Comparison of ENCODE assay signal across 9 mouse cellular contexts in genomic region chr11:95011416-95011815, GRCm38 (mm10). TPM values are rescaled to one million over a fixed set of nuclear protein-coding genes. Genes with fewer than 3 reads are reported as not detected.
DNase-seq lines count a peak whose midpoint lies in the region; ATAC-seq and TF ChIP-seq lines count a peak whose summit lies in the region.
"Had no signal": no experiment of that assay in that cellular context is flagged by ENCODE, and none has a peak within 500 bp of the region (broad histone marks: within the 10 kb centered on the region; RNA-seq: fewer than 3 reads in every experiment).

No protein-coding gene starts in this region.

- TF ChIP-seq EP300 in MEL (IDR thresholded peaks at IDR 0.05; ENCODE audit: low read depth in 1 of 2, low read length in 2 of 2), result no peak

- H3K4me1 ChIP-seq in heart, embryonic 10.5 days, result peaks cover 73% of the 10 kb centered on the region
- H3K4me1 ChIP-seq in MEL (ENCODE audit: control insufficient read depth in 1 of 2, insufficient read depth in 2 of 2, low read length in 2 of 2), result peaks cover 8 to 57% of the 10 kb centered on the region in 2 experiments
- H3K4me1 ChIP-seq in hindbrain, embryonic 13.5 days (replicated peaks), result peaks cover 78% of the 10 kb centered on the region
- peaks cover 69% of the 10 kb centered on the region for H3K4me1 ChIP-seq in midbrain, embryonic 10.5 days

- intact Hi-C loops in heart, postnatal 10 days (cut with DNase I), result no loop called here

- peak overlapping the region; percentile 91 for H3K9ac ChIP-seq in MEL (ENCODE audit: control insufficient read depth, low read depth, low read length, poor library complexity, severe bottlenecking)
- peak overlapping the region; percentile 99 for H3K9ac ChIP-seq in hindbrain, embryonic 13.5 days

- TF ChIP-seq RAD21 in MEL (IDR thresholded peaks at IDR 0.05; ENCODE audit: low read depth, low read length), result no peak

- peak overlapping the region; percentile 92 for H3K4me2 ChIP-seq in hindbrain, embryonic 13.5 days

- H3K36me3 ChIP-seq in heart, embryonic 10.5 days, result peaks cover 13% of the 10 kb centered on the region; the same call in 1 of the 2 replicates
- H3K36me3 ChIP-seq in MEL (ENCODE audit: control insufficient read depth in 1 of 2, insufficient read depth in 2 of 2, low read length in 2 of 2), result peaks cover 0 to 38% of the 10 kb centered on the region in 2 experiments; a peak in 3 of 4 replicates
- peaks cover 23% of the 10 kb centered on the region for H3K36me3 ChIP-seq in hindbrain, embryonic 13.5 days
- peaks cover 37% of the 10 kb centered on the region for H3K36me3 ChIP-seq in midbrain, embryonic 10.5 days

- peak overlapping the region; percentile 94 for H3K27ac ChIP-seq in heart, embryonic 10.5 days
- H3K27ac ChIP-seq in MEL (ENCODE audit: control insufficient read depth, low read depth, low read length), result peak overlapping the region; percentile 99
- peak overlapping the region; percentile 74 for H3K27ac ChIP-seq in hindbrain, embryonic 13.5 days
- H3K27ac ChIP-seq in midbrain, embryonic 10.5 days (replicated peaks), result peak overlapping the region; percentile 97

- no peak for ATAC-seq in hindbrain, embryonic 13.5 days (ENCODE audit: low FRiP score)

- no peaks in the 10 kb centered on the region for H3K27me3 ChIP-seq in heart, embryonic 10.5 days (ENCODE audit: insufficient read depth, poor library complexity, severe bottlenecking)
- no peaks in the 10 kb centered on the region for H3K27me3 ChIP-seq in MEL (ENCODE audit: control insufficient read depth in 1 of 2, insufficient read depth in 2 of 2, low read length in 2 of 2)
- no peaks in the 10 kb centered on the region for H3K27me3 ChIP-seq in hindbrain, embryonic 13.5 days
- no peaks in the 10 kb centered on the region for H3K27me3 ChIP-seq in midbrain, embryonic 10.5 days (ENCODE audit: low read depth, poor library complexity, severe bottlenecking)

- peak in 1 of 2 experiments; percentile 53; a peak in 1 of 4 replicates for TF ChIP-seq POLR2A in MEL (IDR thresholded peaks at IDR 0.05; ENCODE audit: control insufficient read depth in 1 of 2, insufficient read depth in 1 of 2, low read depth in 1 of 2, low read length in 2 of 2, poor library complexity in 1 of 2)

- WGBS in heart, embryonic 10.5 days, result 17% methylated on average over 1 of the region's 1 CpGs
- WGBS in hindbrain, embryonic 13.5 days, result 39% methylated on average over 1 of the region's 1 CpGs
- 39% methylated on average over 1 of the region's 1 CpGs for WGBS in midbrain, embryonic 10.5 days

- peaks cover 25% of the 10 kb centered on the region for H3K79me2 ChIP-seq in MEL (ENCODE audit: control insufficient read depth, insufficient read depth, low read length, poor library complexity)

- TF ChIP-seq CTCF in MEL (IDR thresholded peaks at IDR 0.05 in 2 of 3, conservative IDR thresholded peaks at IDR 0.05 in 1 of 3; ENCODE audit: control insufficient read depth in 1 of 3, insufficient read depth in 1 of 3, low read depth in 2 of 3, low read length in 3 of 3, poor library complexity in 1 of 3, severe bottlenecking in 1 of 3), result no peak

- no peaks in the 10 kb centered on the region for H3K9me3 ChIP-seq in heart, embryonic 10.5 days
- H3K9me3 ChIP-seq in MEL (replicated peaks; ENCODE audit: insufficient read depth, low read length), result no peaks in the 10 kb centered on the region
- no peaks in the 10 kb centered on the region for H3K9me3 ChIP-seq in hindbrain, embryonic 13.5 days
- no peaks in the 10 kb centered on the region for H3K9me3 ChIP-seq in midbrain, embryonic 10.5 days (replicated peaks)

- H3K4me3 ChIP-seq in heart, embryonic 10.5 days, result peak overlapping the region; percentile 80
- H3K4me3 ChIP-seq in MEL (ENCODE audit: control insufficient read depth in 1 of 2, insufficient read depth in 1 of 2, low read depth in 2 of 2, low read length in 2 of 2), result peak overlapping the region; percentile 70 to 80
- H3K4me3 ChIP-seq in hindbrain, embryonic 13.5 days, result peak overlapping the region; percentile 94
- peak overlapping the region; percentile 93 for H3K4me3 ChIP-seq in midbrain, embryonic 10.5 days

- no peak for DNase-seq in heart, embryonic 10.5 days (ENCODE audit: low spot score)
- DNase-seq in heart, postnatal 10 days, result no peak
- DNase-seq in MEL (ENCODE audit: low read depth, low spot score), result peak; percentile 70
- DNase-seq in midbrain, embryonic 10.5 days (ENCODE audit: low spot score), result no peak
- no peak for DNase-seq in adrenal gland, adult (ENCODE audit: inconsistent age in 2 of 2, low spot score in 1 of 2)
- DNase-seq in embryo, embryonic 9.5 days (ENCODE audit: extremely low spot score), result no peak
- no peak for DNase-seq in adrenal gland, postnatal 10 days
- DNase-seq: kidney, adult 2 months had no signal

TF ChIP-seq in MEL, 35 proteins besides CTCF, POLR2A, EP300 and RAD21 (continues in another document):
- TF ChIP-seq ZMIZ1 (IDR thresholded peaks at IDR 0.05; ENCODE audit: low read depth, low read length), result no peak
- no peak for TF ChIP-seq POLR2AphosphoS5 (IDR thresholded peaks at IDR 0.05; ENCODE audit: borderline replicate concordance, low read depth, low read length)
- no peak for TF ChIP-seq JUND (IDR thresholded peaks at IDR 0.05; ENCODE audit: low read depth, low read length)
- no peak for TF ChIP-seq ELF1 (IDR thresholded peaks at IDR 0.05; ENCODE audit: low read depth, low read length)
- no peak for TF ChIP-seq ZNF384 (IDR thresholded peaks at IDR 0.05; ENCODE audit: low read depth, low read length)
- TF ChIP-seq USF1 (IDR thresholded peaks at IDR 0.05; ENCODE audit: low read depth, low read length), result no peak
- no peak for TF ChIP-seq MYB (IDR thresholded peaks at IDR 0.05; ENCODE audit: low read depth, low read length)
- TF ChIP-seq MAX (IDR thresholded peaks at IDR 0.05; ENCODE audit: low read length), result no peak
- TF ChIP-seq GABPA (IDR thresholded peaks at IDR 0.05; ENCODE audit: low read depth, low read length), result no peak
- TF ChIP-seq POLR2AphosphoS2 (IDR thresholded peaks at IDR 0.05; ENCODE audit: low read length), result no peak
- no peak for TF ChIP-seq ZC3H11A (IDR thresholded peaks at IDR 0.05; ENCODE audit: low read depth, low read length)
- TF ChIP-seq SIN3A (IDR thresholded peaks at IDR 0.05; ENCODE audit: low read length), result no peak
- no peak for TF ChIP-seq MEF2A (IDR thresholded peaks at IDR 0.05; ENCODE audit: extremely low read depth, insufficient replicate concordance, low read depth, low read length, poor library complexity, severe bottlenecking)

RNA-seq across cellular contexts. Expression of gene Samd14, which starts 1.7 kb away (rescaled TPM):
- 15.1 and 18.8 TPM in 2 replicates for polyA plus RNA-seq in heart, embryonic 10.5 days (2016; fragmentation: Nextera tagmentation; extraction: Ambion mirVana)
- 1 to 10 TPM; 4.1 to 5.9 TPM for total RNA-seq in heart, postnatal 10 days (2021)
- 35.8 and 57.6 TPM in 2 replicates for total RNA-seq in MEL (2012; rRNA removed)
- polyA plus RNA-seq in MEL (2012; ENCODE audit: insufficient read depth in 1 of 2, insufficient read length in 2 of 2, low read depth in 1 of 2, low replicate concordance in 2 of 2, missing spikeins in 1 of 2), result 1,000 to 10,000 TPM in 1 of 2 experiments, 100 to 1,000 TPM in 1; 101 to 1,219 TPM
- polyA plus RNA-seq in hindbrain, embryonic 13.5 days (2015; fragmentation: Nextera tagmentation; extraction: Ambion mirVana), result 132 and 142 TPM in 2 replicates
- polyA plus RNA-seq in midbrain, embryonic 10.5 days (2016; fragmentation: Nextera tagmentation; extraction: Ambion mirVana), result 40.8 and 58.6 TPM in 2 replicates
- total RNA-seq in adrenal gland, postnatal 10 days (2021), result 10 to 100 TPM in 1 of 2 experiments, 1 to 10 TPM in 1; 7.3 to 11.0 TPM

RNA-seq across cellular contexts. Expression of gene Ppp1r9b, which starts 20.6 kb away (rescaled TPM):
- polyA plus RNA-seq in heart, embryonic 10.5 days (2016; fragmentation: Nextera tagmentation; extraction: Ambion mirVana), result 8.5 and 12.5 TPM in 2 replicates
- 10 to 100 TPM; 51.3 to 58.5 TPM for total RNA-seq in heart, postnatal 10 days (2021)
- 113 and 150 TPM in 2 replicates for total RNA-seq in MEL (2012; rRNA removed)
- 100 to 1,000 TPM in 1 of 2 experiments, 10 to 100 TPM in 1; 47.0 to 169 TPM for polyA plus RNA-seq in MEL (2012; ENCODE audit: insufficient read depth in 1 of 2, insufficient read length in 2 of 2, low read depth in 1 of 2, low replicate concordance in 2 of 2, missing spikeins in 1 of 2)
- polyA plus RNA-seq in hindbrain, embryonic 13.5 days (2015; fragmentation: Nextera tagmentation; extraction: Ambion mirVana), result 16.9 and 17.3 TPM in 2 replicates
- polyA plus RNA-seq in midbrain, embryonic 10.5 days (2016; fragmentation: Nextera tagmentation; extraction: Ambion mirVana), result 8.6 and 9.0 TPM in 2 replicates
- 10 to 100 TPM; 83.3 to 96.2 TPM for total RNA-seq in adrenal gland, postnatal 10 days (2021)

RNA-seq across cellular contexts. Expression of gene Pdk2, which starts 29.7 kb away (rescaled TPM):
- polyA plus RNA-seq in heart, embryonic 10.5 days (2016; fragmentation: Nextera tagmentation; extraction: Ambion mirVana), result 27.4 and 41.1 TPM in 2 replicates
- 100 to 1,000 TPM; 261 to 278 TPM for total RNA-seq in heart, postnatal 10 days (2021)
- 0.56 and 0.81 TPM in 2 replicates for total RNA-seq in MEL (2012; rRNA removed)
- 1 to 10 TPM in 1 of 2 experiments, not detected in 1; 8.0 TPM for polyA plus RNA-seq in MEL (2012; ENCODE audit: insufficient read depth in 1 of 2, insufficient read length in 2 of 2, low read depth in 1 of 2, low replicate concordance in 2 of 2, missing spikeins in 1 of 2)
- 24.2 and 25.5 TPM in 2 replicates for polyA plus RNA-seq in hindbrain, embryonic 13.5 days (2015; fragmentation: Nextera tagmentation; extraction: Ambion mirVana)
- polyA plus RNA-seq in midbrain, embryonic 10.5 days (2016; fragmentation: Nextera tagmentation; extraction: Ambion mirVana), result 9.7 and 15.3 TPM in 2 replicates
- total RNA-seq in adrenal gland, postnatal 10 days (2021), result 100 to 1,000 TPM; 144 to 199 TPM

RNA-seq across cellular contexts. Expression of gene Sgca, which starts 35.3 kb away (rescaled TPM):
- polyA plus RNA-seq in heart, embryonic 10.5 days (2016; fragmentation: Nextera tagmentation; extraction: Ambion mirVana), result 12.5 and 25.8 TPM in 2 replicates
- 100 to 1,000 TPM; 123 to 128 TPM for total RNA-seq in heart, postnatal 10 days (2021)
- not detected in 2 replicates for total RNA-seq in MEL (2012; rRNA removed)
- polyA plus RNA-seq in MEL (2012; ENCODE audit: insufficient read depth in 1 of 2, insufficient read length in 2 of 2, low read depth in 1 of 2, low replicate concordance in 2 of 2, missing spikeins in 1 of 2), result not detected
- 0.23 and 0.52 TPM in 2 replicates for polyA plus RNA-seq in hindbrain, embryonic 13.5 days (2015; fragmentation: Nextera tagmentation; extraction: Ambion mirVana)
- polyA plus RNA-seq in midbrain, embryonic 10.5 days (2016; fragmentation: Nextera tagmentation; extraction: Ambion mirVana), result 0.20 TPM in 1 of 2 replicates, not detected in the other
- 10 to 100 TPM in 1 of 2 experiments, 1 to 10 TPM in 1; 4.5 to 16.8 TPM for total RNA-seq in adrenal gland, postnatal 10 days (2021)

RNA-seq across cellular contexts. Expression of gene Hils1, which starts 44.0 kb away (rescaled TPM):
- polyA plus RNA-seq in heart, embryonic 10.5 days (2016; fragmentation: Nextera tagmentation; extraction: Ambion mirVana), result 0.22 TPM in 1 of 2 replicates, not detected in the other
- not detected for total RNA-seq in heart, postnatal 10 days (2021)
- not detected in 2 replicates for total RNA-seq in MEL (2012; rRNA removed)
- polyA plus RNA-seq in MEL (2012; ENCODE audit: insufficient read depth in 1 of 2, insufficient read length in 2 of 2, low read depth in 1 of 2, low replicate concordance in 2 of 2, missing spikeins in 1 of 2), result not detected
- not detected in 2 replicates for polyA plus RNA-seq in hindbrain, embryonic 13.5 days (2015; fragmentation: Nextera tagmentation; extraction: Ambion mirVana)
- polyA plus RNA-seq in midbrain, embryonic 10.5 days (2016; fragmentation: Nextera tagmentation; extraction: Ambion mirVana), result not detected in 2 replicates
- total RNA-seq in adrenal gland, postnatal 10 days (2021), result not detected
- polyA plus RNA-seq: kidney, adult 2 months had no signal
